22 mouse cellular contexts compared by ENCODE assay signal in genomic region chr8:123773468-123773867, GRCm38 (mm10). TPM values are rescaled to one million over a fixed set of nuclear protein-coding genes. Genes with fewer than 3 reads are reported as not detected.
A peak's percentile ranks its signal among the peaks of the same experiment; 100 is the strongest.
DNase-seq lines count a peak whose midpoint lies in the region; ATAC-seq and TF ChIP-seq lines count a peak whose summit lies in the region.
"Had no signal": no experiment of that assay in that cellular context is flagged by ENCODE, and none has a peak within 500 bp of the region (broad histone marks: within the 10 kb centered on the region; RNA-seq: fewer than 3 reads in every experiment).

No protein-coding gene starts in this region.

- TF ChIP-seq CTCF in left cerebral cortex, adult 2 months (IDR thresholded peaks at IDR 0.05), result no peak

- 70% methylated on average over 12 of the region's 12 CpGs for WGBS in midbrain, embryonic 10.5 days
- WGBS in midbrain, embryonic 11.5 days, result 62% methylated on average over 12 of the region's 12 CpGs
- WGBS in embryonic facial prominence, embryonic 11.5 days, result 48% methylated on average over 12 of the region's 12 CpGs
- 55% methylated on average over 12 of the region's 12 CpGs for WGBS in midbrain, embryonic 12.5 days

- H3K27me3 ChIP-seq in midbrain, embryonic 10.5 days (ENCODE audit: low read depth, poor library complexity, severe bottlenecking), result no peaks in the 10 kb centered on the region
- no peaks in the 10 kb centered on the region for H3K27me3 ChIP-seq in midbrain, embryonic 11.5 days (ENCODE audit: control insufficient read depth, insufficient read depth, low read length)
- H3K27me3 ChIP-seq in embryonic facial prominence, embryonic 11.5 days (ENCODE audit: control insufficient read depth, insufficient read depth, low read length), result no peaks in the 10 kb centered on the region
- peaks cover 4% of the 10 kb centered on the region; the same call in 1 of the 2 replicates for H3K27me3 ChIP-seq in midbrain, embryonic 12.5 days
- H3K27me3 ChIP-seq: limb, embryonic 12.5 days had no signal

- H3K9ac ChIP-seq in midbrain, embryonic 11.5 days (ENCODE audit: low read length), result no peak overlapping the region
- H3K9ac ChIP-seq in embryonic facial prominence, embryonic 11.5 days (replicated peaks; ENCODE audit: low read length), result no peak overlapping the region
- no peak overlapping the region for H3K9ac ChIP-seq in midbrain, embryonic 12.5 days (replicated peaks)
- H3K9ac ChIP-seq: forebrain, postnatal 0 days; limb, embryonic 12.5 days; liver, embryonic 14.5 days; lung, embryonic 14.5 days had no signal

- no peak for DNase-seq in midbrain, embryonic 10.5 days (ENCODE audit: low spot score)
- no peak for DNase-seq in midbrain, embryonic 11.5 days (ENCODE audit: low spot score, missing footprints)
- DNase-seq in embryonic facial prominence, embryonic 11.5 days (ENCODE audit: low spot score), result peak; percentile 56
- no peak for DNase-seq in left cerebral cortex, adult 2 months (ENCODE audit: extremely low spot score in 1 of 2, low spot score in 2 of 2)
- DNase-seq in gastrocnemius, postnatal 25 days, result no peak
- no peak for DNase-seq in cerebellum, adult 9-10 months
- DNase-seq: B cell, adult 2 months; cerebellum, adult 11-12 months; cerebellum, postnatal 14 days; forebrain, postnatal 0 days; gastrocnemius, postnatal 36 days; kidney, postnatal 25 days; lung, embryonic 14.5 days; right cerebral cortex, postnatal 25 days; thymus, postnatal 36 days had no signal

- H3K27ac ChIP-seq in midbrain, embryonic 10.5 days (replicated peaks), result peak overlapping the region; percentile 57
- H3K27ac ChIP-seq in midbrain, embryonic 11.5 days (ENCODE audit: low read depth, low read length), result no peak overlapping the region
- H3K27ac ChIP-seq in embryonic facial prominence, embryonic 11.5 days (replicated peaks; ENCODE audit: low read depth, low read length), result no peak overlapping the region
- peak overlapping the region; percentile 25; the same call in 1 of the 2 replicates for H3K27ac ChIP-seq in midbrain, embryonic 12.5 days (replicated peaks)
- H3K27ac ChIP-seq in left cerebral cortex, adult 2 months, result no peak overlapping the region
- H3K27ac ChIP-seq: forebrain, embryonic 10.5 days; layer of hippocampus, adult 2 months; limb, embryonic 12.5 days; liver, embryonic 14.5 days had no signal

- H3K4me2 ChIP-seq in midbrain, embryonic 11.5 days, result no peak overlapping the region
- H3K4me2 ChIP-seq in embryonic facial prominence, embryonic 11.5 days (ENCODE audit: low read depth, low read length), result no peak overlapping the region
- H3K4me2 ChIP-seq in midbrain, embryonic 12.5 days (replicated peaks), result no peak overlapping the region
- H3K4me2 ChIP-seq: limb, embryonic 12.5 days; lung, embryonic 14.5 days had no signal

- ATAC-seq in midbrain, embryonic 11.5 days (ENCODE audit: low FRiP score), result no peak
- ATAC-seq in embryonic facial prominence, embryonic 11.5 days (replicated peaks; ENCODE audit: insufficient number of reproducible peaks, low FRiP score, low TSS enrichment, low read depth), result no peak
- no peak for ATAC-seq in midbrain, embryonic 12.5 days (ENCODE audit: low FRiP score, low read depth)
- ATAC-seq: forebrain, postnatal 0 days; intestine, postnatal 0 days had no signal

- no peaks in the 10 kb centered on the region for H3K9me3 ChIP-seq in midbrain, embryonic 10.5 days (replicated peaks)
- H3K9me3 ChIP-seq in midbrain, embryonic 11.5 days (ENCODE audit: control insufficient read depth, low read length), result no peaks in the 10 kb centered on the region
- no peaks in the 10 kb centered on the region for H3K9me3 ChIP-seq in embryonic facial prominence, embryonic 11.5 days (replicated peaks; ENCODE audit: control insufficient read depth, low read length)
- H3K9me3 ChIP-seq in midbrain, embryonic 12.5 days, result no peaks in the 10 kb centered on the region
- H3K9me3 ChIP-seq: limb, embryonic 12.5 days had no signal

- no peaks in the 10 kb centered on the region for H3K36me3 ChIP-seq in midbrain, embryonic 10.5 days
- no peaks in the 10 kb centered on the region for H3K36me3 ChIP-seq in midbrain, embryonic 11.5 days (ENCODE audit: control insufficient read depth, insufficient read depth, low read length)
- H3K36me3 ChIP-seq in embryonic facial prominence, embryonic 11.5 days (replicated peaks; ENCODE audit: control insufficient read depth, insufficient read depth, low read depth, low read length), result no peaks in the 10 kb centered on the region
- no peaks in the 10 kb centered on the region for H3K36me3 ChIP-seq in midbrain, embryonic 12.5 days
- H3K36me3 ChIP-seq: forebrain, embryonic 10.5 days; limb, embryonic 12.5 days had no signal

- intact Hi-C loops in left cerebral cortex, adult 2 months (cut with DNase I), result no loop called here

- H3K4me3 ChIP-seq in midbrain, embryonic 10.5 days, result no peak overlapping the region
- no peak overlapping the region for H3K4me3 ChIP-seq in midbrain, embryonic 11.5 days (ENCODE audit: low read depth, low read length)
- H3K4me3 ChIP-seq in embryonic facial prominence, embryonic 11.5 days (ENCODE audit: low read depth, low read length), result no peak overlapping the region
- no peak overlapping the region for H3K4me3 ChIP-seq in midbrain, embryonic 12.5 days
- no peak overlapping the region for H3K4me3 ChIP-seq in left cerebral cortex, adult 2 months
- H3K4me3 ChIP-seq: forebrain, embryonic 10.5 days; layer of hippocampus, adult 2 months; limb, embryonic 12.5 days had no signal

- H3K4me1 ChIP-seq in midbrain, embryonic 10.5 days, result peaks cover 30% of the 10 kb centered on the region
- peaks cover 8% of the 10 kb centered on the region for H3K4me1 ChIP-seq in midbrain, embryonic 11.5 days (ENCODE audit: control insufficient read depth, insufficient read depth, low read length)
- H3K4me1 ChIP-seq in embryonic facial prominence, embryonic 11.5 days (ENCODE audit: control insufficient read depth, insufficient read depth, low read length), result no peaks in the 10 kb centered on the region
- peaks cover 15% of the 10 kb centered on the region; the same call in 1 of the 2 replicates for H3K4me1 ChIP-seq in midbrain, embryonic 12.5 days

RNA-seq across cellular contexts. Expression of gene Rab4a, which starts 32.3 kb away (rescaled TPM):
- 67.6 and 71.0 TPM in 2 replicates for polyA plus RNA-seq in midbrain, embryonic 10.5 days (2016; fragmentation: Nextera tagmentation; extraction: Ambion mirVana)
- polyA plus RNA-seq in midbrain, embryonic 11.5 days (2014; fragmentation: Nextera tagmentation; extraction: Ambion mirVana), result 58.8 and 61.2 TPM in 2 replicates
- 56.7 and 57.3 TPM in 2 replicates for polyA plus RNA-seq in embryonic facial prominence, embryonic 11.5 days (2014; fragmentation: Nextera tagmentation; extraction: Ambion mirVana)
- 55.3 and 57.8 TPM in 2 replicates for polyA plus RNA-seq in midbrain, embryonic 12.5 days (2016; fragmentation: Nextera tagmentation; extraction: Ambion mirVana)
- 10 to 100 TPM; 39.8 to 48.9 TPM for total RNA-seq in left cerebral cortex, adult 2 months (2021)
- total RNA-seq in gastrocnemius, postnatal 25 days (2021), result 10 to 100 TPM; 10.2 to 11.3 TPM
- total RNA-seq: CH12.LX had no signal

Comparison
In these comparisons a context has a peak if more than half of its experiments do, and no peak if none do; other contexts are left out.
1. H3K27ac ChIP-seq: peak in midbrain, embryonic 10.5 days (single experiment) and midbrain, embryonic 12.5 days (single experiment); none in midbrain, embryonic 11.5 days (single experiment), embryonic facial prominence, embryonic 11.5 days (single experiment) and left cerebral cortex, adult 2 months (single experiment).